Mouse (Mus musculus) heart, embryonic 12.5 days (tissue): Measurements from ENCODE around the gene Tomm6. TPM values are rescaled to one million over a fixed set of nuclear protein-coding genes. Genes with fewer than 3 reads are reported as not detected.

Source experiments
- ATAC-seq: fragments of 200-750 bp; cut with Nextera tagmentation; 2 replicates; pipeline ENCODE4 v1.8.0; 2017; ENCODE audit warnings: moderate TSS enrichment, moderate library complexity; ENCODE audit not compliant: insufficient number of reproducible peaks, low FRiP score
- H3K27ac ChIP-seq: fragments of 300-500 bp; sonication (generic); 2 replicates; pipeline ENCODE4 v1.5.1; 2016; ENCODE audit warnings: mild to moderate bottlenecking, moderate library complexity; ENCODE audit not compliant: poor library complexity, severe bottlenecking
- H3K27me3 ChIP-seq: fragments of 300-500 bp; sonication (generic); replicated peaks from 2 replicates; pipeline ENCODE4 v1.6.1; 2016; ENCODE audit warnings: mild to moderate bottlenecking, moderate library complexity
- H3K36me3 ChIP-seq: fragments of 300-500 bp; sonication (generic); 2 replicates; pipeline ENCODE4 v1.6.1; 2016; ENCODE audit warnings: mild to moderate bottlenecking, moderate library complexity
- H3K4me1 ChIP-seq: fragments of 300-500 bp; sonication (generic); replicated peaks from 2 replicates; pipeline ENCODE4 v1.6.1; 2016; ENCODE audit warnings: mild to moderate bottlenecking
- H3K4me2 ChIP-seq: fragments of 300-500 bp; sonication (generic); 2 replicates; pipeline ENCODE4 v1.6.1; 2016; ENCODE audit warnings: mild to moderate bottlenecking, moderate library complexity
- H3K4me3 ChIP-seq: fragments of 300-500 bp; sonication (generic); 2 replicates; pipeline ENCODE4 v1.5.1; 2016; ENCODE audit warnings: mild to moderate bottlenecking
- H3K9ac ChIP-seq: fragments of 300-500 bp; sonication (generic); 2 replicates; pipeline ENCODE4 v1.6.1; 2016; ENCODE audit warnings: mild to moderate bottlenecking, moderate library complexity
- H3K9me3 ChIP-seq: fragments of 300-500 bp; sonication (generic); replicated peaks from 2 replicates; pipeline ENCODE4 v1.6.1; 2016; ENCODE audit warnings: mild to moderate bottlenecking, moderate library complexity
- WGBS: fragments of 180-500 bp; shearing (Covaris S2); methylation state at CpG from one replicate; pipeline ENCODE4 v1.1.7; 2016; 5-methylcytosine and 5-hydroxymethylcytosine counted together
- polyA plus RNA-seq: library from polyadenylated mRNA; unstranded; fragments of >200 nt; fragmentation: Nextera tagmentation; extraction: Ambion mirVana; gene quantifications from 2 replicates; pipeline ENCODE4 v1.2.1, GENCODE M21; 2016

Gene Tomm6
- 352 and 355 TPM in 2 replicates for polyA plus RNA-seq

GRCm38 (mm10) chr17:47688344-47688607 lies at the start of gene Tomm6:
Gene Tomm6 (minus strand): TSS chr17:47688386.
- Histone ChIP-seq H3K4me1 (peaks cover 11% of the 10 kb centered on the region), H3K4me3 (peak within 1 kb of the TSS; percentile 71), H3K27me3 (peaks cover 24% of the 10 kb centered on the region; the same call in 1 of the 2 replicates), H3K4me2 (peak within 1 kb of the TSS; percentile 98), H3K9ac (peak within 1 kb of the TSS; percentile 80), H3K27ac (peak within 1 kb of the TSS; percentile 68), H3K36me3 (peaks cover 26% of the 10 kb centered on the region), H3K9me3 (no peaks in the 10 kb centered on the region)
- no peak for ATAC-seq
- 2% methylated on average over 9 of the region's 9 CpGs for WGBS

- Histone ChIP-seq H3K27me3 (no peaks in the 10 kb centered on the region), H3K4me1 (peaks cover 36% of the 10 kb centered on the region), H3K9me3 (no peaks in the 10 kb centered on the region), H3K9ac (peak overlapping the region; percentile 94), H3K4me3 (peak overlapping the region; percentile 90), H3K4me2 (peak overlapping the region; percentile 90), H3K36me3 (no peaks in the 10 kb centered on the region), H3K27ac (peak overlapping the region; percentile 93)
- peak; percentile 90 for ATAC-seq
- WGBS, result under 1% methylated on average over 55 of the region's 60 CpGs
Measured at GRCm38 (mm10) chr17:47737271-47738065, 49.3 kb upstream of the Tomm6 start.

GRCm38 (mm10) chr17:47736856-47737255 lies 48.7 kb upstream of the Tomm6 start, which contains the start of gene Tfeb:
Gene Tfeb (plus strand): TSS chr17:47737030.
- H3K4me2 ChIP-seq, result peak within 1 kb of the TSS; percentile 90
- no peaks in the 10 kb centered on the region for H3K9me3 ChIP-seq
- no peaks in the 10 kb centered on the region for H3K36me3 ChIP-seq
- ATAC-seq, result peak; percentile 75
- peak within 1 kb of the TSS; percentile 94 for H3K9ac ChIP-seq
- H3K27me3 ChIP-seq, result no peaks in the 10 kb centered on the region
- peak within 1 kb of the TSS; percentile 90 for H3K4me3 ChIP-seq
- H3K27ac ChIP-seq, result peak within 1 kb of the TSS; percentile 93
- WGBS, result under 1% methylated on average over 47 of the region's 47 CpGs
- H3K4me1 ChIP-seq, result peaks cover 36% of the 10 kb centered on the region

- Histone ChIP-seq H3K4me3 (no peak overlapping the region), H3K9me3 (no peaks in the 10 kb centered on the region), H3K27me3 (no peaks in the 10 kb centered on the region), H3K4me1 (peaks cover 23% of the 10 kb centered on the region), H3K4me2 (no peak overlapping the region), H3K9ac (no peak overlapping the region), H3K27ac (no peak overlapping the region), H3K36me3 (no peaks in the 10 kb centered on the region)
- no peak for ATAC-seq
- WGBS, result 70% methylated on average over 14 of the region's 14 CpGs
Measured at GRCm38 (mm10) chr17:47735553-47736100, 47.4 kb upstream of the Tomm6 start.

GRCm38 (mm10) chr17:47730633-47731575 lies 42.7 kb upstream of the Tomm6 start:
- Histone ChIP-seq H3K4me2 (no peak overlapping the region), H3K4me1 (no peaks in the 10 kb centered on the region), H3K27ac (no peak overlapping the region), H3K4me3 (no peak overlapping the region), H3K9ac (no peak overlapping the region), H3K36me3 (no peaks in the 10 kb centered on the region), H3K9me3 (no peaks in the 10 kb centered on the region), H3K27me3 (peaks cover 8% of the 10 kb centered on the region; the same call in 1 of the 2 replicates)
- no peak for ATAC-seq
- 52% methylated on average over 24 of the region's 24 CpGs for WGBS

GRCm38 (mm10) chr17:47726566-47726965 lies 38.4 kb upstream of the Tomm6 start, which contains the start of gene Pgc:
Gene Pgc (plus strand): TSS chr17:47726842.
- Histone ChIP-seq H3K9me3 (no peaks in the 10 kb centered on the region), H3K27me3 (peaks cover 15% of the 10 kb centered on the region; the same call in 1 of the 2 replicates), H3K27ac (no peak within 1 kb of the TSS), H3K9ac (no peak within 1 kb of the TSS), H3K4me3 (no peak within 1 kb of the TSS), H3K4me2 (no peak within 1 kb of the TSS), H3K4me1 (0 out of 2 replicates have a peak, but pooled peaks cover 5% of the 10 kb centered on the region), H3K36me3 (no peaks in the 10 kb centered on the region)
- ATAC-seq, result no peak
- 68% methylated on average over 11 of the region's 11 CpGs for WGBS

GRCm38 (mm10) chr17:47721183-47721582 lies 33.0 kb upstream of the Tomm6 start:
- H3K4me2 ChIP-seq, result no peak overlapping the region

GRCm38 (mm10) chr17:47715037-47715436 lies 26.9 kb upstream of the Tomm6 start:
- no peak for ATAC-seq
- Histone ChIP-seq H3K4me3 (no peak overlapping the region), H3K27ac (no peak overlapping the region), H3K4me1 (peaks cover 21% of the 10 kb centered on the region), H3K27me3 (no peaks in the 10 kb centered on the region), H3K9me3 (no peaks in the 10 kb centered on the region), H3K36me3 (no peaks in the 10 kb centered on the region), H3K4me2 (no peak overlapping the region), H3K9ac (no peak overlapping the region)
- 59% methylated on average over 3 of the region's 3 CpGs for WGBS

More at GRCm38 (mm10) chr17:47721183-47721582, 33.0 kb upstream of the Tomm6 start:
- Histone ChIP-seq H3K27me3 (peaks cover 10% of the 10 kb centered on the region; the same call in 1 of the 2 replicates), H3K9ac (no peak overlapping the region), H3K4me1 (peaks cover 11% of the 10 kb centered on the region; the same call in 1 of the 2 replicates), H3K9me3 (no peaks in the 10 kb centered on the region), H3K27ac (no peak overlapping the region), H3K4me3 (no peak overlapping the region), H3K36me3 (no peaks in the 10 kb centered on the region)
- WGBS, result 45% methylated on average over 4 of the region's 4 CpGs
- no peak for ATAC-seq

GRCm38 (mm10) chr17:47712889-47713571 lies 24.8 kb upstream of the Tomm6 start:
- 57% methylated on average over 20 of the region's 22 CpGs for WGBS
- H3K27me3 ChIP-seq, result no peaks in the 10 kb centered on the region
- H3K4me3 ChIP-seq, result no peak overlapping the region
- H3K36me3 ChIP-seq, result no peaks in the 10 kb centered on the region
- ATAC-seq, result no peak
- H3K9me3 ChIP-seq, result no peaks in the 10 kb centered on the region
- peak overlapping the region; percentile 41 for H3K4me2 ChIP-seq
- no peak overlapping the region for H3K27ac ChIP-seq
- H3K9ac ChIP-seq, result no peak overlapping the region
- H3K4me1 ChIP-seq, result peaks cover 21% of the 10 kb centered on the region

- Histone ChIP-seq H3K9ac (no peak overlapping the region), H3K4me2 (no peak overlapping the region), H3K4me3 (no peak overlapping the region), H3K36me3 (no peaks in the 10 kb centered on the region), H3K9me3 (no peaks in the 10 kb centered on the region), H3K27ac (no peak overlapping the region), H3K27me3 (no peaks in the 10 kb centered on the region), H3K4me1 (peaks cover 21% of the 10 kb centered on the region)
- WGBS, result 16% methylated on average over 6 of the region's 6 CpGs
- ATAC-seq, result no peak
Measured at GRCm38 (mm10) chr17:47711883-47712282, 23.7 kb upstream of the Tomm6 start.
